Mouse (Mus musculus): ENCODE data around the gene Ormdl3. TPM values are rescaled to one million over a fixed set of nuclear protein-coding genes. Genes with fewer than 3 reads are reported as not detected.
"Not testable (repeated sequence)": the region's sequence is repeated elsewhere in the genome, so short reads cannot be mapped to it uniquely, and the experiment has no call there.

Gene Ormdl3
- total RNA-seq (2021): 100 to 1,000 TPM; 118 to 184 TPM
- long read RNA-seq, experiment 1, transcript Ormdl3-201 (4 exons, 2,184 nt): major isoform, 308 of 336 reads
- long read RNA-seq, experiment 1, partial matches to known transcripts: 20 of 336 reads
- long read RNA-seq, experiment 1, other reads (novel, unspliced or antisense): 8 of 336 reads
- long read RNA-seq, experiment 2, transcript Ormdl3-201 (4 exons, 2,184 nt): major isoform, 555 of 604 reads
- long read RNA-seq, experiment 2, partial matches to known transcripts: 29 of 604 reads
- long read RNA-seq, experiment 2, other reads (novel, unspliced or antisense): 20 of 604 reads

DNA sequence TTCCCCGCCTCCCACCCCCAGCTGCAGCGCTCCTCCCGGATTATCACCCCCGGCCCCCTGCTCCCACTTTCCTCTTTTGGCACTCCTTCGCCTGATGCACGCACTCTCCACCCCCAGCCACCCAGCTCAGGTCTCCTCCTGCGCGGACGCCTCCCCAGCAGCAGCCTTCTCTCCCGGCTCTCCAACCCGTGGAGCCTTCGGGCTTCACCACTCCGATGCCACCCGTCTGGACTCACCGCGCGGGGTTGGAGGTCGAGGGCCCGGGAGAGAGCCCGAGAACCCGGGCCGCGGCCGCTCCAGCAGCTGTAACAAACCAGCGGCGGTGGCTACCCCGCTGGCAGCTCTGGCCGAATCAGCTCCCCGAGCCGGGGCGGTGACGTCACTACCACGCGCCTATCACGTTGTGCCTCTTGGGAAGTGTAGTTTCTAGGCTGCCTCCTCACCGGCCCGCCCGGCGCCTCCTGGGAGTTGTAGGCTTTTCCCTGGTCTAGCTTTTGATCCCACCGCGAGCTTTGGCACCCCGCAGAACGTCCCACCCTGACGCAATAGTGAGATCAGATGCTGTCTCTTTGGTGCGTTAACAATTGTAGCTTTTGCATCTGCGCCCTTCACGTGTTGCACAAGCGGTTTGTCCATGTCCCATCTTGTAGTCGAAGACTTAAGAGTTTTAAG, at the start of gene Ormdl3:
Ormdl3 (minus strand) TSS at position 477 of the 672 bp plus-strand sequence.
- peak; percentile 98 for DNase-seq (ENCODE audit: low spot score in 2 of 2)

GRCm38 (mm10) chr11:98635312-98635970, 48.3 kb upstream of the Ormdl3 start:
- DNase-seq (ENCODE audit: low spot score in 2 of 2): peak in 1 of 2 experiments; percentile 24

- DNase-seq (ENCODE audit: low spot score in 2 of 2): no peak
Observed at GRCm38 (mm10) chr11:98630646-98631045, 43.5 kb upstream of the Ormdl3 start.

DNA sequence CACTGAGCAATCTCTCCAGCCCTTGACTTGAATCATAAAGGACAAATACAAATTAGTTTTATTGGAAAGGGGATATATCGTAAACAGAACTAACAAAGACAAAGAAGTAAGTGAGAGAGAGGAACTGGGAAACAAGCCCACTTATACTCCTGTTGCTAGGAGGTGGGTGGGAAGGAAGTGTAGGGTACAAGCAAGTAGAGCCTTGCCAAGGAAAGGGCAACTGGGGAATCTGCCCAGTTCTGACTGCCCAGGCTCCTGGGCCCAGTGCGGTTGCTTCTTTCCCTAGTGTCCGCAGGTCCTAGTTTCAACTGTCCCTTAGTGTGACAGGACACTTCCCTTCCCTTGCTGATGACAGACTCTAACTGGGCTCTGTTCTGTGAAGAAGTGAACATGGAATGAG, 41.5 kb upstream of the Ormdl3 start:
- DNase-seq (ENCODE audit: low spot score in 2 of 2): no peak

DNA sequence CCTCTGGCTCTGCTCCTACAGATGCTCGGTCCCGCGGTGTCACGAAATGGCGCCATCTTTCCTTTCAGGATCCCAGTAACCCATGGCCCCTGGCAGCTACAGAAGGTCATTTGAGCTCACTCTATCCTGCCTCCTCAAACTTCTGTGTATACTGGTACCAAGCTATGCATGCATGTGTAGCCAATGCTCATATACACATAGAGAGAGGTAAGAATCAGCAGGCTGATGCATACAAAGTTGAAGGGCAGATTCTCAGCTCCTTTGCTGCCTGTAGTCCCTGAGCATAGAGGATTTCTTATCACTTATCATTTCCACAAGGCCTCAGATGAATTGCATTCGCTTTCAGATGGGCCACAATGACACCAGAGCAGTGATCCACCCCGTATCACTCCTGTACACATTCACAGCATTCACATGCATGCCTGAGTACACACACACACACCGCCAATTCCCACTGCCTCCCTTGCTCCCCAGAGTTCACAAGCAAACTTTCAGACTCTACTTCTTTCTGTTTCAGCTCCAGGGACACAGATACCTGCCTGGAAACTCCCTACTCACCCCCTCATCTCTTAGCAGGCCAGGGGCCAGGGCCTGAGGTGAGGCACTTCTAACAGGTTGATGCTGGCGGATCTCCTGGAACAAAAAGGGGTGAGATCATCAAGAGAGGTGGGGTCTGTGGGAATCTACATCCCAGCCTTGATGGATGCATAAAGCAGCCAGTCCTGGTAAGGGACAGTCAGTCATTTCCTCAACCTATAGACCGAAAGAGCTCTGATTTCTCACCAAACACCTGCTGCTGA, 38.6 kb upstream of the Ormdl3 start, which contains the start of the genes Gm12355 and Gsdma3:
Gm12355 (minus strand) TSS at position 51 of the 800 bp plus-strand sequence.
Gsdma3 (plus strand) TSS at position 750 of the 800 bp plus-strand sequence.
- DNase-seq (ENCODE audit: low spot score in 2 of 2): no peak

DNA sequence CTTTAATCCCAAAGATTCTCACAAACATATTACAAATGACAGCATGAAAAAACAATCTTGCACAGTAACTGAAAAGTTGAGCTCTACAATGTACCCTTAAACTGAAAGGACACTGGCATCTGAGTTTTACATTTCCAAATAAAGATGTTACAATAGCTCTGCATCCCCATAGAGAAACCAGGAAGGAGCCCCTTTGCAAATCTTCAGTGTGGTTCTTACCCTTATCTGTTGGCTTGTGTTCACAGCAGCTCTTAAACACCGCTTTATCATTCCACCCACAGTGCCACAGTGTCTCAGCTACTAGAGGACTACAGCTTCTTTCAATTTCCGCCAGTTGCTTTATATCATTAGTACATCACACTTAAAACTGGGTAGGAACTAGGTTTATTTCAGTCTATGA, 37.2 kb upstream of the Ormdl3 start:
- not testable (repeated sequence) for DNase-seq (ENCODE audit: low spot score in 2 of 2)

DNA sequence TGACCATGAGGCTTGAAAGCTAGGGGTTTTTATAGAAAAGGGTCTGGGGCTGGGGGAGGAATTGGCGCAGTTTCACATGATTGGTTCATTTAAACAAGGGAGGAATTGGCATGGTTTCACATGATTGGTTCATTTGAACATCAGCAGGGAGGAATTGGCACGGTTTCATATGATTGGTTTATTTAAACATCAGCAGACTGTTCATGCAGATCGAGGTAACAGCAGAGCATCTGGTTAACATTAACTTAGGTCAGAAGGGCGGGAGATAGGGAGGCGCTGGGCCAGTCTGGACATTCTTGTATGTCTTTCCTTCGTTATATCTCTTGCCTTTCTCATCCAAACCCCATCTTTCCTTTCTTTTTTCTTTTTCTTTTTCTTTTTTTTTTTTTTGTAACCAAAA, 36.8 kb upstream of the Ormdl3 start:
- DNase-seq (ENCODE audit: low spot score in 2 of 2): not testable (repeated sequence)

- DNase-seq (ENCODE audit: low spot score in 2 of 2): no peak
Observed at GRCm38 (mm10) chr11:98620791-98621190, 33.6 kb upstream of the Ormdl3 start.

- DNase-seq (ENCODE audit: low spot score in 2 of 2): peak in 1 of 2 experiments; percentile 14
Observed at GRCm38 (mm10) chr11:98606763-98607162, 19.6 kb upstream of the Ormdl3 start.

- peak in 1 of 2 experiments; percentile 8 for DNase-seq (ENCODE audit: low spot score in 2 of 2)
Observed at GRCm38 (mm10) chr11:98604911-98605310, 17.7 kb upstream of the Ormdl3 start.

DNA sequence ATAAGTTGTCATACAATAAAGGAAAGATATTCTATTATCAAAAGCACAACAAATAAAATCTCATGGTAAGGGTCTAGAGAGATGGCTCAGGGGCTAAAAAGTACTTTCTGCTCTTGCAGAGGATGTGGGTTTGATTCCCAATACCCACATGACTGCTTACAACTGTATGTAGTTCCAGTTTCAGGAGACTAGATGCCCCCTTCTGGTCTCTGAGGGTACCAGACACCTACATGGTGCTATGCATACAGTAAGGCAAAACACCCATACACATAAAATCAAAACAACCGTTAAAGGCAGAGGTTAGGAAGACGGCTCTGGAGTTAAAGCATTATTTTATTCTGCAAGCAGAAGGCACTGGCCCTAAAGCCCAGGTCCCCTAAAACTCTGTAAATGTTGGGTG, 16.8 kb upstream of the Ormdl3 start:
- no peak for DNase-seq (ENCODE audit: low spot score in 2 of 2)

- DNase-seq (ENCODE audit: low spot score in 2 of 2): peak in 1 of 2 experiments; percentile 16
Observed at GRCm38 (mm10) chr11:98602090-98602690, 15.0 kb upstream of the Ormdl3 start.

DNA sequence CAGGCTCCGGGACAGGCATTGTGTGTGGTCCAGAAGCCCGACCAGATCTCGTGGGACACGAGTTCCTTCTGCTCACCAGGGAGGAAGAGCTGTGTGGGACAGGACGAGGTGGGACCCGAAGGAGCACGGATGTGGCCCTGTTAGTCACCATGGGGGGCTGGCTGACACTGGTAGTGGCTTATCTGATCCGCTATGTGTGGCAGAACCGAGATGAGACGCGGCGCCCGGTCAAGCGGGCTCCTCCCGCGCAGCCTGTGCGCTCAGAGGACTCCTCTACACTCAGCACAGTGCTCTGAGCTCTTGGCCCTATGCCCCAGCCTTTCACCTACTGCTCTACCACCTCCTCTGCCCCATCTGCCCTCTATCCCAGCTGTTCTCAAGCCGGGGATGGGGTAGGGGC, 12.1 kb upstream of the Ormdl3 start:
- DNase-seq (ENCODE audit: low spot score in 2 of 2): peak in 1 of 2 experiments; percentile 17

- DNase-seq (ENCODE audit: low spot score in 2 of 2): no peak
Observed at GRCm38 (mm10) chr11:98598851-98599290, 11.7 kb upstream of the Ormdl3 start.

GRCm38 (mm10) chr11:98597991-98598390, 10.8 kb upstream of the Ormdl3 start, which contains the start of gene Lrrc3c:
Lrrc3c (plus strand) TSS chr11:98598291.
- DNase-seq (ENCODE audit: low spot score in 2 of 2): no peak

DNA sequence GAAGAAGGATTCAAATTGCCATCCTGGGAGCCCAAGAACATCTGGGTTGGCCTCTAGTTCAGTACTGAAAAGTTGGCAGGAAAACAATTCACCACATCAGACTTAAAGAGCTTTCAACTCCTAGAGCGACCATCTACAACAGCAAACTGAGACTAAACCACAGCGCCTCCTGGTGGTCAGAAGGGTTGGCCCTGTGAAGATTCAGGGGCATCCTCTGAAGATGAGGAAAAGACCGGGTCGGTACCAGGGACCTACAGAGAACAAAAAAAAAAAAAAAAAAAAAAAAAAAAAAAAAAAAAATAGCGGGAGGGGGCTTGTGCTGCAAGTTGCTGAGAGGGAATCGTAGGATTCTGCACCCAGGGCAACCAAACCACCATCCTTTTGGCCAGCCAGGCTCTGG, 10.2 kb upstream of the Ormdl3 start:
- peak; percentile 62 to 71 for DNase-seq (ENCODE audit: low spot score in 2 of 2)

GRCm38 (mm10) chr11:98595955-98596354, 8.8 kb upstream of the Ormdl3 start:
- no peak for DNase-seq (ENCODE audit: low spot score in 2 of 2)

DNA sequence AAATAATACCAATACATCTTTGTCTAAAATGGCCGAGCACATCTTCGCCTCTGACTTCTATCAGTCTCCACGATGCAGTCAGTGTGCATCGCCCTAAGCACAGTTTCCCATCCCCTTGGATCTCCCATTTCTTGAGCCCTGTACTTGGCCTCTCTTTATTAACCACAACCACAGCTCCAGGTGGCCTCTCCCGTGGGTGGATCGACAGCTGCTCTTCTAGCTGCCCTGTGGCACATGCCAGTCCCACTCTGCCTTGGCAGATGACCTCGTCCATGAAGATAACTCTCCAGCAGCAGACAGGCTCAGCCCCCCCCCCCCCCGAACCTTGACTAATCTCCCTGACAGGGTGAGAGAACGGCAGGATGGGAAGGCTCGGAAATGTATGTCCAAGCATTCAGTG, 8.3 kb upstream of the Ormdl3 start:
- DNase-seq (ENCODE audit: low spot score in 2 of 2): no peak

GRCm38 (mm10) chr11:98595021-98595420, 7.9 kb upstream of the Ormdl3 start:
- no peak for DNase-seq (ENCODE audit: low spot score in 2 of 2)

All from adrenal gland, adult 18-20 months (tissue).